Mouse (Mus musculus) midbrain, postnatal 0 days (tissue): ENCODE results near the gene Tead2. TPM values are rescaled to one million over a fixed set of nuclear protein-coding genes. Genes with fewer than 3 reads are reported as not detected.
"Not testable (repeated sequence)": the region's sequence is repeated elsewhere in the genome, so short reads cannot be mapped to it uniquely, and the experiment has no call there.

ENCODE experiments used
- ATAC-seq: fragments of 200-750 bp; cut with Nextera tagmentation; 2 replicates; pipeline ENCODE4 v1.8.0; 2017; ENCODE audit warnings: moderate number of reproducible peaks, mild to moderate bottlenecking, moderate TSS enrichment, moderate library complexity; ENCODE audit not compliant: low FRiP score
- DNase-seq: peaks from one replicate; pipeline ENCODE4 v3.0.0-alpha.2; 2015; ENCODE audit warnings: low spot score
- H3K27ac ChIP-seq: fragments of 300-500 bp; sonication (generic); 2 replicates; pipeline ENCODE4 v1.5.1; 2014; ENCODE audit warnings: low read depth, mild to moderate bottlenecking, low read length, mixed read lengths
- H3K27me3 ChIP-seq: fragments of 300-500 bp; sonication (generic); 2 replicates; pipeline ENCODE4 v1.6.1; 2014; ENCODE audit warnings: low read length, control low read depth, mixed read lengths; ENCODE audit not compliant: insufficient read depth
- H3K36me3 ChIP-seq: fragments of 300-500 bp; sonication (generic); 2 replicates; pipeline ENCODE4 v1.6.1; 2014; ENCODE audit warnings: low read length, control low read depth, mixed read lengths; ENCODE audit not compliant: insufficient read depth
- H3K4me1 ChIP-seq: fragments of 300-500 bp; sonication (generic); 2 replicates; pipeline ENCODE4 v1.6.1; 2014; ENCODE audit warnings: mild to moderate bottlenecking, control low read depth, antibody characterized with exemption, low read length, mixed read lengths; ENCODE audit not compliant: insufficient read depth
- H3K4me2 ChIP-seq: fragments of 300-500 bp; sonication (generic); 2 replicates; pipeline ENCODE4 v1.6.1; 2014; ENCODE audit warnings: low read depth, mild to moderate bottlenecking, low read length, mixed read lengths; ENCODE audit not compliant: poor library complexity, severe bottlenecking
- H3K4me3 ChIP-seq: fragments of 300-500 bp; sonication (generic); 2 replicates; pipeline ENCODE4 v1.5.1; 2014; ENCODE audit warnings: low read depth, mild to moderate bottlenecking, low read length, moderate library complexity
- H3K9ac ChIP-seq: fragments of 300-500 bp; sonication (generic); replicated peaks from 2 replicates; pipeline ENCODE4 v1.6.1; 2014; ENCODE audit warnings: mild to moderate bottlenecking, low read length, moderate library complexity, mixed read lengths; ENCODE audit not compliant: poor library complexity, severe bottlenecking
- H3K9me3 ChIP-seq: fragments of 300-500 bp; sonication (generic); 2 replicates; pipeline ENCODE4 v1.6.1; 2016; ENCODE audit warnings: low read length, control low read depth
- CTCF ChIP-seq: IDR thresholded peaks from 2 replicates; pipeline ENCODE4 v1.5.1; 2016; ENCODE audit warnings: antibody characterized with exemption, mild to moderate bottlenecking
- WGBS: fragments of 180-500 bp; shearing (Covaris S2); extraction: QIAGEN DNeasy Blood & Tissue Kit; methylation state at CpG from one replicate; pipeline ENCODE4 v1.1.7; 2014; 5-methylcytosine and 5-hydroxymethylcytosine counted together
- polyA plus RNA-seq: library from polyadenylated mRNA; unstranded; fragments of >200 nt; fragmentation: Nextera tagmentation; extraction: Ambion mirVana; gene quantifications from 2 replicates; pipeline ENCODE4 v1.2.1, GENCODE M21; 2015
- total RNA-seq: library from RNA; depleted of rRNA; stranded (reverse); fragments of >200 nt; gene quantifications from 2 replicates; pipeline ENCODE4 v1.2.3, GENCODE M21; 2014

Tead2 gene
- total and polyA plus RNA-seq, 2 experiments from 2014 or later: 17.0 to 54.8 TPM

DNA sequence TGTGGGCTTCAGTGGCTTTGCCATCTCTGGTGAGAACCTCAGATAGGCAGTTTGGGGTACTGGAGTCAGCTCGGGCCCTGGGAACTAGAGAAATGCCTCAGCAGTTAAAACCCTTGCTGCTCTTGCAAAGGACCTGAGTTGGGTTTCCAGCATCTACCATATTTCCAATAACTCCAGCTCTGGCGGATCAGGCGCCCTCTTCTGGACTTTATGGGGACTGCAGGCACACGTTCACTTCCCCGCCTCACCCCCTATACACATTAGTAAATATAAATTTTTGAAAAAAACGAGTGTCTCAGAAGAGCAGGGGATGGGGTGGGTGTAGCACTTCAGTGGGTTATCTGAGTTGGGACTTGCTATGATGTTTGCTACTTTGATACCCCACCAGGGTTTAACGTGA is 42.6 kb upstream of the Tead2 start:
- Histone ChIP-seq H3K4me2 (no peak overlapping the region), H3K9me3 (no peaks in the 10 kb centered on the region), H3K27me3 (peaks cover 58% of the 10 kb centered on the region), H3K36me3 (no peaks in the 10 kb centered on the region), H3K4me1 (peaks cover 8% of the 10 kb centered on the region; the same call in 1 of the 2 replicates), H3K4me3 (no peak overlapping the region), H3K27ac (no peak overlapping the region), H3K9ac (no peak overlapping the region)
- WGBS: 69% methylated on average over 7 of the region's 7 CpGs
- DNase-seq: no peak
- no peak for ATAC-seq
- TF ChIP-seq CTCF: peak; percentile 17

DNA sequence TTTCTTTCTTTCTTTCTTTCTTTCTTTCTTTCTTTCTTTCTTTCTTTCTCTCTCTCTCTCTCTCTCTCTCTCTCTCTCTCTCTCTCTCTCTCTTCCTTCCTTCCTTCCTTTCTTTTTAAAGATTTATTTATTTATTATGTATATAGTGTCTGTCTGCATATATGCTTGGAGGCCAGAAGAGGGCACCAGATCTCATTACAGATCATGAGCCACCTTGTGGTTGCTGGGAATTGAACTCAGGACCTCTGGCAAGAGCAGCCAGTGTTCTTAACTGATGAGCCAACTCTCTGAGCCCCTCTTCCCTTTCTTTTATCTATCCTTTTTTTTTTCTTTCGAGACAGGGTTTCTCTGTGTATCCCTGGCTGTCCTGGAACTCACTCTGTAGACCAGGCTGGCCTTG is 41.8 kb upstream of the Tead2 start:
- not testable (repeated sequence) for H3K36me3 ChIP-seq, H3K9ac ChIP-seq, H3K4me1 ChIP-seq, H3K9me3 ChIP-seq, H3K4me3 ChIP-seq, ATAC-seq, H3K4me2 ChIP-seq, H3K27ac ChIP-seq, DNase-seq
- WGBS: 67% methylated on average over 1 of the region's 1 CpGs
- H3K27me3 ChIP-seq: peaks cover 58% of the 10 kb centered on the region
- TF ChIP-seq CTCF: peak; percentile 60

DNA sequence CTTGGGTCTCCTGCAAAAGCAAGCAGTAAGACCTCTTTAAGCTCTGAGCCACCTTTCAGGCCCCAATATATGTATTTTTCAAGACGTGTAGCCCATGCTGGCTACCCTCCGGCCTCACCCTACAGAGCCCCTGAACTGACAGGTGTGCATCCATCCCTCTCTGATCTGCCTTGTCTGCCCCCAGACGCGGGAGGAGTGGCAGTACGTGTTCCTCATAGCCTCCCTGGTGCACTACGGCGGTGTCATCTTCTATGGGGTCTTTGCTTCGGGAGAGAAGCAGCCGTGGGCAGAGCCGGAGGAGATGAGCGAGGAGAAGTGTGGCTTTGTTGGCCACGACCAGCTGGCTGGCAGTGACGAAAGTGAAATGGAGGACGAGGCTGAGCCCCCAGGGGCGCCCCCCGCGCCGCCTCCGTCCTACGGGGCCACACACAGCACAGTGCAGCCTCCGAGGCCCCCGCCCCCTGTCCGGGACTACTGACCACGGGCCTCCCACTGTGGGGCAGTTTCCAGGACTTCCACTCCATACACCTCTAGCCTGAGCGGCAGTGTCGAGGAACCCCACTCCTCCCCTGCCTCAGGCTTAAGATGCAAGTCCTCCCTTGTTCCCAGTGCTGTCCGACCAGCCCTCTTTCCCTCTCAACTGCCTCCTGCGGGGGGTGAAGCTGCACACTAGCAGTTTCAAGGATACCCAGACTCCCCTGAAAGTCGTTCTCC is 40.8 kb upstream of the Tead2 start:
- Histone ChIP-seq H3K27ac (no peak overlapping the region), H3K4me1 (peaks cover 5% of the 10 kb centered on the region; the same call in 1 of the 2 replicates), H3K36me3 (no peaks in the 10 kb centered on the region), H3K4me3 (0 out of 2 replicates have a peak overlapping the region, but pooled peaks have one; percentile 6), H3K27me3 (peaks cover 58% of the 10 kb centered on the region), H3K9ac (no peak overlapping the region), H3K9me3 (no peaks in the 10 kb centered on the region), H3K4me2 (no peak overlapping the region)
- TF ChIP-seq CTCF: no peak
- ATAC-seq (no peak), DNase-seq (no peak)
- WGBS: 4% methylated on average over 25 of the region's 29 CpGs

GRCm38 (mm10) chr7:45175398-45175797 is 40.2 kb upstream of the Tead2 start:
- Histone ChIP-seq H3K9ac (no peak overlapping the region), H3K9me3 (no peaks in the 10 kb centered on the region), H3K36me3 (no peaks in the 10 kb centered on the region), H3K27ac (no peak overlapping the region), H3K4me2 (no peak overlapping the region), H3K4me3 (no peak overlapping the region), H3K27me3 (peaks cover 64% of the 10 kb centered on the region), H3K4me1 (peaks cover 5% of the 10 kb centered on the region; the same call in 1 of the 2 replicates)
- ATAC-seq: no peak
- WGBS: 3% methylated on average over 13 of the region's 13 CpGs
- no peak for DNase-seq
- no peak for TF ChIP-seq CTCF

GRCm38 (mm10) chr7:45175929-45176328 is 39.6 kb upstream of the Tead2 start:
- no peak overlapping the region for H3K9ac ChIP-seq
- ATAC-seq: 0 out of 2 replicates have a peak, but pooled peaks have one; percentile 45

DNA sequence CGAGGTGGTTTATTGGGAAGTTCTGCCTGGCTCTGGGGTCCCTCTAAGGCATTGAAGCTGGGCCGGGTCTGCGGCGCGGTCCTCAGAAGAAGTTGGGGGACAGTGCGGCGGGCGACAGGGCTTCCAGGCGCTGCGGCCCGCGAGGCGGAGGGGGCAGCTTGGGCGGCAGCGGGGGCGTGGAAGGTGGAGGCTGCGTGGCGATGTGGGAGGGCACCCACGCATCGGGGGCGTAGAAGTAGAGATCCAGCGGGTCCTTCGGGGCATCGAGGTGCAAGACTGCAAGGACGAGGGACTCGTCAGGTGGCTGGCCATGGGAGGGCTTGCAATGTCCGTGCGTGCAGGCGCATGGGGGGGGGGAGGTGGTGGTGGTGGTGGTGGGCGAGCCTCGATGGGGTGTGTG is 39.2 kb upstream of the Tead2 start:
- Histone ChIP-seq H3K4me2 (peak overlapping the region; percentile 39), H3K27me3 (peaks cover 74% of the 10 kb centered on the region), H3K4me1 (peaks cover 5% of the 10 kb centered on the region; the same call in 1 of the 2 replicates), H3K27ac (no peak overlapping the region), H3K4me3 (peak overlapping the region; percentile 23), H3K9me3 (no peaks in the 10 kb centered on the region), H3K36me3 (no peaks in the 10 kb centered on the region), H3K9ac (no peak overlapping the region)
- under 1% methylated on average over 30 of the region's 31 CpGs for WGBS
- DNase-seq (no peak), ATAC-seq (no peak)
- no peak for TF ChIP-seq CTCF

More at GRCm38 (mm10) chr7:45175929-45176328, 39.6 kb upstream of the Tead2 start:
- H3K27me3 ChIP-seq: peaks cover 69% of the 10 kb centered on the region
- no peak for DNase-seq
- WGBS: 2% methylated on average over 23 of the region's 23 CpGs
- H3K4me1 ChIP-seq: peaks cover 5% of the 10 kb centered on the region; the same call in 1 of the 2 replicates
- TF ChIP-seq CTCF: no peak
- H3K4me3 ChIP-seq: peak overlapping the region; percentile 23
- H3K4me2 ChIP-seq: peak overlapping the region; percentile 39
- no peaks in the 10 kb centered on the region for H3K9me3 ChIP-seq
- no peaks in the 10 kb centered on the region for H3K36me3 ChIP-seq
- no peak overlapping the region for H3K27ac ChIP-seq
